Mouse (Mus musculus): ENCODE data around the gene Ybx1. TPM values are rescaled to one million over a fixed set of nuclear protein-coding genes. Genes with fewer than 3 reads are reported as not detected.

Ybx1 gene
- polyA plus RNA-seq, 1 experiment: 734 TPM

DNA sequence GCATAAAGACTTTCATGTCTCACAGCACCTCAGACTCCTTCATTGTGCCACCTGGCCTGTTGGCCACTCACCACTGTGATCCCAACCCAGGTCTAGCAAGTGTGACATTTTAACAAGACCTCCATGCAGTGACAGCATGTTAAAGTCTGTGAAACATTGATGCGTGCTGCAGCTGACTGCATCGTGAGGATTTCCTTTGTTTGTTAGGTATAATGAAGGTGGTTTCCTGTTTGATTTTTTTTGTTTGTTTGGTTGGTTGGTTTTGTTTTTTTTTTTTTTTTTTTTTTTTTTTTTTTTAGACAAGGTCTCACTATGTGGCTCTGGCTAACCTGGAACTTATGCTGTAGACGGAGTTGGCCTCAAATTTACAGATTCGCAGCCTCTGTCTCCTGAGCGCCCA is 31.9 kb downstream of the Ybx1 start:
- H3K79me2 ChIP-seq (ENCODE audit: control insufficient read depth, insufficient read depth): no peaks in the 10 kb centered on the region

GRCm38 (mm10) chr4:119261087-119261713 is 33.2 kb downstream of the Ybx1 start:
- TF ChIP-seq POLR2A (IDR thresholded peaks at IDR 0.05; ENCODE audit: insufficient read length, low read depth): no peak
- no peak for TF ChIP-seq REST (IDR thresholded peaks at IDR 0.05; ENCODE audit: insufficient read depth, insufficient read length)
- TF ChIP-seq USF1 (IDR thresholded peaks at IDR 0.05; ENCODE audit: low read depth): no peak
- TF ChIP-seq TCF12 (IDR thresholded peaks at IDR 0.05; ENCODE audit: insufficient read depth, poor library complexity, severe bottlenecking): no peak
- TF ChIP-seq CEBPB (IDR thresholded peaks at IDR 0.05; ENCODE audit: insufficient read depth, poor library complexity, severe bottlenecking): no peak
- no peak for TF ChIP-seq MYOD1 (IDR thresholded peaks at IDR 0.05; ENCODE audit: control insufficient read depth in 1 of 3, insufficient read length in 2 of 3, low read depth in 2 of 3)
- no peak for TF ChIP-seq SRF (IDR thresholded peaks at IDR 0.05; ENCODE audit: control insufficient read depth, insufficient read length, low read depth)
- no peak for TF ChIP-seq POLR2AphosphoS2 (IDR thresholded peaks at IDR 0.05; ENCODE audit: insufficient read length, low read depth)
- TF ChIP-seq E2F4 (IDR thresholded peaks at IDR 0.05; ENCODE audit: insufficient read depth): no peak
- no peak for TF ChIP-seq MAX (IDR thresholded peaks at IDR 0.05; ENCODE audit: low read depth)
- TF ChIP-seq TCF3 (IDR thresholded peaks at IDR 0.05; ENCODE audit: insufficient read length, low read depth): no peak
- no peak for TF ChIP-seq MYOG (IDR thresholded peaks at IDR 0.05; ENCODE audit: control insufficient read depth in 1 of 3, insufficient read depth in 1 of 3, insufficient read length in 2 of 3, low read depth in 2 of 3)
- no peak overlapping the region for H3K4me3 ChIP-seq
- H3K79me2 ChIP-seq (ENCODE audit: control insufficient read depth, insufficient read depth): no peaks in the 10 kb centered on the region

More for the DNA sequence above, 31.9 kb downstream of the Ybx1 start:
- no peak overlapping the region for H3ac ChIP-seq (ENCODE audit: control insufficient read depth, insufficient read length)
- H3K4me2 ChIP-seq (ENCODE audit: low read depth): no peak overlapping the region
- H3K36me3 ChIP-seq (ENCODE audit: control insufficient read depth, insufficient read depth): no peaks in the 10 kb centered on the region
- H3K27me3 ChIP-seq (ENCODE audit: control insufficient read depth, insufficient read depth, insufficient read length): no peaks in the 10 kb centered on the region
- H3K4me3 ChIP-seq: no peak overlapping the region
- no peak for TF ChIP-seq MYOD1 (IDR thresholded peaks at IDR 0.05; ENCODE audit: control insufficient read depth in 1 of 3, insufficient read length in 2 of 3, low read depth in 2 of 3)
- TF ChIP-seq SRF (IDR thresholded peaks at IDR 0.05; ENCODE audit: control insufficient read depth, insufficient read length, low read depth): no peak
- TF ChIP-seq POLR2AphosphoS2 (IDR thresholded peaks at IDR 0.05; ENCODE audit: insufficient read length, low read depth): no peak
- no peak for TF ChIP-seq TCF3 (IDR thresholded peaks at IDR 0.05; ENCODE audit: insufficient read length, low read depth)
- no peak for TF ChIP-seq USF1 (IDR thresholded peaks at IDR 0.05; ENCODE audit: low read depth)
- TF ChIP-seq MAX (IDR thresholded peaks at IDR 0.05; ENCODE audit: low read depth): no peak
- TF ChIP-seq POLR2A (IDR thresholded peaks at IDR 0.05; ENCODE audit: insufficient read length, low read depth): no peak
- TF ChIP-seq E2F4 (IDR thresholded peaks at IDR 0.05; ENCODE audit: insufficient read depth): no peak
- no peak for TF ChIP-seq MYOG (IDR thresholded peaks at IDR 0.05; ENCODE audit: control insufficient read depth in 1 of 3, insufficient read depth in 1 of 3, insufficient read length in 2 of 3, low read depth in 2 of 3)

DNA sequence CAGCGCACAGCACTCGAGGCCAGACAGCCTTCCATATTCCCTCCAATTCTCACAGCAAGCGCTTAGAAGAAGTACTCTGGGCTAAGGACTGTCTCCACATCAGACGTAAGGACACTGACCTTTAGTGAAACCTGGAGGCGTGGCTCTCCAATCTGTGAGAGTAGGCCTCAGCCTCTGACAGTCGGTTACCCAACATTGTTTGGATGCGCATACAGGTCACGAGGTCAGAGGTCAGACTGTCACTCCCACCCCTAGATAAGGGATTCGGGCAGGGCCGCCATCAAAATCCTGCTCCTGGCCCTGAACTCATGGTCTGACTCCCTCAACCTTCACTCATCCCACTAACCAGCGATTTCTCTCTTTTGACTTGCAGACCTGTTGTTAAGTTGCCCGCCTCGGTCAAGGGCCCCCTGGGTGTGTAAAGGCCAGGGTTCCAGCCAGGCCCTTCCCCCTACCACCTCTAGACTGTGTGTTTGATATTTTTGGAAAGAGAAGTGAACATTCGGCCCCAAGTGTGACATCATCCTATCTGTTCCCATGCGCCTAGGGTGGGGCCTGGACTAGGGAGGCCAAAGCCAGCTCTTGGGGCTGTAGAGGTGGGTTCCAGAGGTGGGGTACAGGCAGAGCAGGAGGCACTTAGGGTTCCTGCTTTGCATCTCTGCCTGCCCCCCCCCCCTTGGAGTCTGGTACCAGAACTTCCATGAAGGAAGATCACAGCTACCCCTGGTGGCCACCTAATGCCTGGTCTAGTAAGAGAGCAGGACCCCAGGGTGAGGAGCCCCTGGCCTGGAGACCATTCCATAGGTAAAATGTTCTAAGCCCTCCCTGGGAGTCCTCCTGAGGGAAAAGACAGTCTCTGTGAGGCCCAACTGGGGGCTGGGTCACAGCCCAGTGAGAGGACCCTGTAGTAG is 34.8 kb downstream of the Ybx1 start:
- Histone ChIP-seq H3K36me3 (ENCODE audit: control insufficient read depth, insufficient read depth) (no peaks in the 10 kb centered on the region), H3K27me3 (ENCODE audit: control insufficient read depth, insufficient read depth, insufficient read length) (peaks cover 5% of the 10 kb centered on the region), H3K79me2 (ENCODE audit: control insufficient read depth, insufficient read depth) (no peaks in the 10 kb centered on the region), H3K4me3 (no peak overlapping the region), H3K4me2 (ENCODE audit: low read depth) (no peak overlapping the region), H3ac (ENCODE audit: control insufficient read depth, insufficient read length) (no peak overlapping the region)
- TF ChIP-seq POLR2AphosphoS2 (IDR thresholded peaks at IDR 0.05; ENCODE audit: insufficient read length, low read depth) (no peak), MYOD1 (IDR thresholded peaks at IDR 0.05; ENCODE audit: control insufficient read depth in 1 of 3, insufficient read length in 2 of 3, low read depth in 2 of 3) (no peak), POLR2A (IDR thresholded peaks at IDR 0.05; ENCODE audit: insufficient read length, low read depth) (no peak), REST (IDR thresholded peaks at IDR 0.05; ENCODE audit: insufficient read depth, insufficient read length) (no peak), TCF12 (IDR thresholded peaks at IDR 0.05; ENCODE audit: insufficient read depth, poor library complexity, severe bottlenecking) (no peak), TCF3 (IDR thresholded peaks at IDR 0.05; ENCODE audit: insufficient read length, low read depth) (no peak), USF1 (IDR thresholded peaks at IDR 0.05; ENCODE audit: low read depth) (no peak), CEBPB (IDR thresholded peaks at IDR 0.05; ENCODE audit: insufficient read depth, poor library complexity, severe bottlenecking) (no peak), E2F4 (IDR thresholded peaks at IDR 0.05; ENCODE audit: insufficient read depth) (no peak), MYOG (IDR thresholded peaks at IDR 0.05; ENCODE audit: control insufficient read depth in 1 of 3, insufficient read depth in 1 of 3, insufficient read length in 2 of 3, low read depth in 2 of 3) (no peak), MAX (IDR thresholded peaks at IDR 0.05; ENCODE audit: low read depth) (no peak), SRF (IDR thresholded peaks at IDR 0.05; ENCODE audit: control insufficient read depth, insufficient read length, low read depth) (no peak)

More at GRCm38 (mm10) chr4:119261087-119261713, 33.2 kb downstream of the Ybx1 start:
- Histone ChIP-seq H3K4me2 (ENCODE audit: low read depth) (no peak overlapping the region), H3K27me3 (ENCODE audit: control insufficient read depth, insufficient read depth, insufficient read length) (no peaks in the 10 kb centered on the region), H3ac (ENCODE audit: control insufficient read depth, insufficient read length) (no peak overlapping the region), H3K36me3 (ENCODE audit: control insufficient read depth, insufficient read depth) (no peaks in the 10 kb centered on the region)

GRCm38 (mm10) chr4:119257083-119257482 is 37.3 kb downstream of the Ybx1 start:
- Histone ChIP-seq H3ac (ENCODE audit: control insufficient read depth, insufficient read length) (no peak overlapping the region), H3K36me3 (ENCODE audit: control insufficient read depth, insufficient read depth) (no peaks in the 10 kb centered on the region), H3K27me3 (ENCODE audit: control insufficient read depth, insufficient read depth, insufficient read length) (peaks cover 5% of the 10 kb centered on the region), H3K79me2 (ENCODE audit: control insufficient read depth, insufficient read depth) (no peaks in the 10 kb centered on the region), H3K4me3 (no peak overlapping the region), H3K4me2 (ENCODE audit: low read depth) (no peak overlapping the region)
- TF ChIP-seq USF1 (IDR thresholded peaks at IDR 0.05; ENCODE audit: low read depth): no peak
- TF ChIP-seq POLR2AphosphoS2 (IDR thresholded peaks at IDR 0.05; ENCODE audit: insufficient read length, low read depth): no peak
- TF ChIP-seq TCF12 (IDR thresholded peaks at IDR 0.05; ENCODE audit: insufficient read depth, poor library complexity, severe bottlenecking): no peak
- TF ChIP-seq TCF3 (IDR thresholded peaks at IDR 0.05; ENCODE audit: insufficient read length, low read depth): no peak
- TF ChIP-seq MYOG (IDR thresholded peaks at IDR 0.05; ENCODE audit: control insufficient read depth in 1 of 3, insufficient read depth in 1 of 3, insufficient read length in 2 of 3, low read depth in 2 of 3): no peak
